Mouse (Mus musculus) embryonic fibroblast, embryonic 13.5 days (primary cell): ENCODE results near the gene Sfn. TPM values are rescaled to one million over a fixed set of nuclear protein-coding genes. Genes with fewer than 3 reads are reported as not detected.

Experiments used
- H3K27ac ChIP-seq: 2 replicates; pipeline ENCODE4 v1.5.1; 2012; ENCODE audit warnings: low read length, control low read depth, inconsistent platforms; ENCODE audit not compliant: insufficient read depth
- H3K4me1 ChIP-seq: 2 replicates; pipeline ENCODE4 v1.6.1; 2011; ENCODE audit warnings: low read length; ENCODE audit not compliant: control insufficient read depth, insufficient read depth
- H3K4me3 ChIP-seq: 2 replicates; pipeline ENCODE4 v1.5.1; 2011; ENCODE audit warnings: mild to moderate bottlenecking, control low read depth, low read length; ENCODE audit not compliant: insufficient read depth
- CTCF ChIP-seq: IDR thresholded peaks from 2 replicates; pipeline ENCODE4 v1.5.1; 2011; ENCODE audit warnings: mild to moderate bottlenecking, control low read depth, low read length, moderate library complexity, borderline replicate concordance; ENCODE audit not compliant: insufficient read depth
- POLR2A ChIP-seq: IDR thresholded peaks from 2 replicates; pipeline ENCODE4 v1.6.1; 2011; ENCODE audit warnings: low read depth, mild to moderate bottlenecking, control low read depth, low read length, moderate library complexity
- polyA plus RNA-seq: library from polyadenylated mRNA; stranded (reverse); fragments of >200 nt; gene quantifications from 2 replicates; pipeline ENCODE4 v1.2.4, GENCODE M21; 2011; ENCODE audit warnings: low read depth; ENCODE audit not compliant: missing spikeins, insufficient read length

Gene Sfn
- polyA plus RNA-seq, 1 experiment, result 8.4 TPM

DNA sequence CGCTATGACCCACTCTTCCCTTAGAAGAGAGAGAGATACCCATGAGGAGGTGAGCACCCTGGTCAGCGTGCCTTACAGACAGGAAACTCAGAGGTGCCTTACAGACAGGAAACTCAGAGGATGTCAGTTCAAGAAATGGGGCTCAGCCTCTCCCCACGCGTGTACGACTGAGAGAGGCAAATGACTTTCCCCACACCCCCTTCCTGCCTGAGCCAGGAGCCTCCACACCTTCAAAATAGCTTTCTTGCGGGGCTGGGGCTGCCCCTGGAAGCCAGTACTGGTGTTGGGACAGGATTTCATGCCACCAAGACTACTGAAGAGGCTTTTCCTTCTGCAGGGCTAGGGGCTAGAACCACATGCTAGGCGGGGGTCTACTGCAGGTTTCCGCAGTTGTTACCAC, 18.7 kb upstream of the Sfn start:
- Histone ChIP-seq H3K27ac (no peak overlapping the region), H3K4me1 (peaks cover 2% of the 10 kb centered on the region; the same call in 1 of the 2 replicates)
- TF ChIP-seq POLR2A, result no peak
- no peak for TF ChIP-seq CTCF

GRCm38 (mm10) chr4:133619473-133620136, 17.6 kb upstream of the Sfn start:
- TF ChIP-seq POLR2A (no peak), CTCF (no peak)
- no peak overlapping the region for H3K4me3 ChIP-seq
- H3K4me1 ChIP-seq, result no peaks in the 10 kb centered on the region
- no peak overlapping the region for H3K27ac ChIP-seq

More for the DNA sequence above, 18.7 kb upstream of the Sfn start:
- no peak overlapping the region for H3K4me3 ChIP-seq

- Histone ChIP-seq H3K4me3 (no peak overlapping the region), H3K4me1 (no peaks in the 10 kb centered on the region), H3K27ac (no peak overlapping the region)
- TF ChIP-seq CTCF (no peak), POLR2A (no peak)
These were observed 16.0 kb upstream of the Sfn start for GRCm38 (mm10) chr4:133617936-133618335.

DNA sequence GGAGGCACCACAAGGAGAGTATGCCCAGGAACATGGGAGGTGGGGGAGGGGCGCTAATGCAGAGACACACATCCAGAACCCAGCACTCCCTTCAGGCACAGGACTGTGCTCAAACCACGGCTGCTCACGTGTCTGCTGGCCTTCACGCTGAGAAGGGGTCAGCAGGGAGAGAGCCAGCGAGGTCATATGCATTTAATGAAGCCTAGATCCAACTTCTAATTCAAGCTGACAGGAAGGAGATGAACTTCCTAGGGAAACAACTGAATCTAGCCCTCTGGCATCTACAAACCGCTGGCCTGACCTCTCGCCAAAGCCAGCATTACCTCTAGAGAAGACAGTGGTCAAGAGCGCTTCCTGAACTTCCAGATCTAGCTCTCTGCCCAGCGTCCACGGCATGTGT, 13.4 kb upstream of the Sfn start:
- no peak overlapping the region for H3K27ac ChIP-seq
- TF ChIP-seq CTCF, result no peak
- no peak for TF ChIP-seq POLR2A
- H3K4me1 ChIP-seq, result no peaks in the 10 kb centered on the region
- no peak overlapping the region for H3K4me3 ChIP-seq

DNA sequence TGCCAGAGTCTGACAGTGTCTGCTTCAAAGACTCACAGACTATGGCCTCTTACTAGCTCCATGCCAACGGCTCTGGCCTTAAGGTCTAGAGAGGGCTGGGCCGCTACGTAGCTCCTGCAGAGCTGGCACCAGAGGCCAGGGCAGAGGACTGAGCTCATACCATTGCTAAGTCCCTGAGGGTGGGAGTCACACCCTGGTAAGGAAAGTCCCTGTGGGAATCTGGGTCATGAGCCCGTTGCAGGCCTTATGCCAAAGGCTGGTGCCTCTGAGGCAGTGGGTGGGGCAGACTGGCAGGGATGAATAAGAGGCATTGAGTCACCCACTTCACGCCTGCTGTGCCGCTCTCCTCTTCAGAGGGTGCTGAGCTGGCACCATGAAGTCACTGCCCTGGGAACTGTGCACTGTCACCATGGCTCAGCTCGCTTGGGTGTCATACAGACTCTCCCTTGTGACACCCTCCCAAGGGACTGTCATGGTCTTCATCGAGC, 12.3 kb upstream of the Sfn start:
- TF ChIP-seq CTCF (no peak), POLR2A (no peak)
- Histone ChIP-seq H3K4me1 (no peaks in the 10 kb centered on the region), H3K27ac (no peak overlapping the region), H3K4me3 (no peak overlapping the region)

GRCm38 (mm10) chr4:133613867-133614266, 11.9 kb upstream of the Sfn start:
- Histone ChIP-seq H3K4me1 (no peaks in the 10 kb centered on the region), H3K4me3 (no peak overlapping the region), H3K27ac (no peak overlapping the region)
- TF ChIP-seq CTCF, result no peak
- TF ChIP-seq POLR2A, result no peak

GRCm38 (mm10) chr4:133613026-133613425, 11.1 kb upstream of the Sfn start:
- TF ChIP-seq CTCF (no peak), POLR2A (no peak)
- H3K4me3 ChIP-seq, result no peak overlapping the region
- H3K4me1 ChIP-seq, result no peaks in the 10 kb centered on the region
- no peak overlapping the region for H3K27ac ChIP-seq

GRCm38 (mm10) chr4:133612416-133612815, 10.4 kb upstream of the Sfn start:
- no peak overlapping the region for H3K4me3 ChIP-seq
- no peaks in the 10 kb centered on the region for H3K4me1 ChIP-seq
- H3K27ac ChIP-seq, result no peak overlapping the region
- no peak for TF ChIP-seq CTCF
- TF ChIP-seq POLR2A, result no peak

DNA sequence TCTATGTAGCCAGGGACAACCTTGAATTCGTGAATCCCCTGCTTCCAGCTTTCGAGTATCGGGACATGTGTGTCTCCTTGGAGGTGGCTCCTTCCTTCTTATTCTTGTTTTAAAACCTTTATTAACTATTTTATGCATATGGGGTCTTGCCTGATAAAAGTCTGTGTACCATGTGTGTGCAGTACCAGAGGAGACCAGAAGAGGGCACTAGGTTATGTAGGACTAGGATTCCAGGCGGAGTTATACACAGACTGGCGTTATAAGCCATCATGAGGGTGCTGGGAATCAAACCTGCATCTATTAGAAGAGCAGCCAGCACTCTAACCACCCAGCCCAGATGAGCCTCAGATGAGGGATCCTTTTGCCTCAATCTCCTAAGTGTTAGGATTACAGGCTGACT, 9.8 kb upstream of the Sfn start:
- no peaks in the 10 kb centered on the region for H3K4me1 ChIP-seq
- H3K27ac ChIP-seq, result no peak overlapping the region
- TF ChIP-seq CTCF (no peak), POLR2A (no peak)
- no peak overlapping the region for H3K4me3 ChIP-seq

DNA sequence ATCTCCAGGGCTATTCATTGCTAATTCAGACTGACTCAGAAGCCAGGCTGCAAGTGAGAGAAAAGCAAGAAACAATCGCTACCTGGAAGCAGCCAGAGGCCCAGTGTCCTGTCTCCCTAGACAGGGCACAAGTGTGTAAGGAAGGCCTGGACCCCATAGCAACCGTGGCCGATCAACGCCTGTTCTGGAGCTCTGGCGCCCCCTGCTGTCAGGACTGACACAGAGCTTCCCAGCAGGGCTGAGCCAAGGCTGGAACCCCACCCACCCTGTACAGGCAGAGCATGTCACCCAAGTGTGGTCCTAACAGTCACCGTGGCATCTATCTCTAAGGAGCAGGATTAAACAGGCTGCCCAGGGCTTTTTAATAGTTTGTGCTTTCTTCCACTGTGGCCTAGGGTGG, 7.8 kb upstream of the Sfn start:
- Histone ChIP-seq H3K4me1 (peaks cover 4% of the 10 kb centered on the region; the same call in 1 of the 2 replicates), H3K27ac (no peak overlapping the region)
- no peak for TF ChIP-seq POLR2A
- peak; percentile 93 for TF ChIP-seq CTCF

More for the DNA sequence above, 7.8 kb upstream of the Sfn start:
- no peak overlapping the region for H3K4me3 ChIP-seq
